Mouse (Mus musculus): ENCODE results near the gene BC025446. TPM values are rescaled to one million over a fixed set of nuclear protein-coding genes. Genes with fewer than 3 reads are reported as not detected.

The BC025446 gene
- not detected for polyA plus RNA-seq (2014; fragmentation: Illumina TruSeq; extraction: RNeasy Lipid Tissue Mini Kit (QIAGEN cat#74804); ENCODE audit: low read depth, low replicate concordance)

DNA sequence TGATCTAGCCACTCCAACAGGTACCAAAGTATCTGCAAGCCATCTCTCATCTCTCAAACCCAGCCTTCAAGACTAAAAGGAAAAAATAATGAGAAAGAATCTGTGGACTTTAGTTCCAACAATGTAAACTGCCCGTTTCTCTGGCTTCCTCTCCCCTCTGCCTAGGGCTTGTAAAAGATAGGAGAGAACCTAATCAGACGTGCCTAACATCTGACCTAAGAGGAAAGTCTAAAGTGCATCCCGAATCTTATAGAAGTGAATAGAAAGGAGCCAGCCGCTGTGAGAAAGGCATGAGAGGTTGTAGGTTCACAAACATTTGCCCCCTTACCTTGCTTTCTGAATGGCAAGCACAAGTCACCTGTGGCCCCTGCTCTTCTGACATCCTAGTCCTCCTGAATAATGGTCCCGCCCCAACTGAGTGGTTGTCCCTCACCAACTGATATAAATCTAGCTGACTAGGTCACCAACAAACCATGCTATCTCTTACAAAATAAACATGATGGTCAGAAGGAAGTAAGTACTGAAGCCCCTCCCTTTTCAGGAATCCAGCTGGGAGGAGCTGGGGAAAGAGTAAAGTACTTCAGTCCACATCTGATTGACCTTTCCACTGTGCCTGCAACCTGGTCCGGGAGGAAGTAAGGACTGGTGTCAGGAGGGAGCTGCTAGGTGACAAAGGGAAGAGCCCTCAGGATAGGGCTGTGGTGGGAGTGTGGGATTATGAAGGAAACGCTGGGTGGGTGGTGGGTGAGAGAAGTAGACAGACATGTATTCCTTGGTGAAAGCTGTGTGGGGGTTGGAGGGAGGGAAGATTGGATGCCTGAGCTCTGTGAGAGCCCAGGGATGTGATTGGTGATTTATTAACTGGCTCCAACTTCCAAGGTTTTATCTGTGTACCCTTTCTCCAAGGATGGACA, at the start of gene BC025446:
BC025446 (plus strand) TSS at position 599 of the 914 bp plus-strand sequence.

GRCm38 (mm10) chr15:75268121-75268520, 51.9 kb downstream of the BC025446 start, which contains the start of gene Ly6f:
Gene Ly6f (plus strand): TSS chr15:75268421.

Other genes with a start within 250 kb of the BC025446 start
- gene Ly6i, start 232.9 kb upstream of the BC025446 start, polyA plus RNA-seq (2014; fragmentation: Illumina TruSeq; extraction: RNeasy Lipid Tissue Mini Kit (QIAGEN cat#74804); ENCODE audit: low read depth, low replicate concordance) = not detected
- gene Ly6a, start 218.3 kb upstream of the BC025446 start, polyA plus RNA-seq (2014; fragmentation: Illumina TruSeq; extraction: RNeasy Lipid Tissue Mini Kit (QIAGEN cat#74804); ENCODE audit: low read depth, low replicate concordance) = 116 TPM
- gene Ly6c1, start 167.5 kb upstream of the BC025446 start, polyA plus RNA-seq (2014; fragmentation: Illumina TruSeq; extraction: RNeasy Lipid Tissue Mini Kit (QIAGEN cat#74804); ENCODE audit: low read depth, low replicate concordance) = 84.1 TPM
- gene Ly6c2, start 104.4 kb upstream of the BC025446 start, polyA plus RNA-seq (2014; fragmentation: Illumina TruSeq; extraction: RNeasy Lipid Tissue Mini Kit (QIAGEN cat#74804); ENCODE audit: low read depth, low replicate concordance) = 2.5 TPM
- gene Ly6g, start 61.1 kb upstream of the BC025446 start, polyA plus RNA-seq (2014; fragmentation: Illumina TruSeq; extraction: RNeasy Lipid Tissue Mini Kit (QIAGEN cat#74804); ENCODE audit: low read depth, low replicate concordance) = not detected
- not detected for gene Ly6f, start 52.0 kb downstream of the BC025446 start, polyA plus RNA-seq (2014; fragmentation: Illumina TruSeq; extraction: RNeasy Lipid Tissue Mini Kit (QIAGEN cat#74804); ENCODE audit: low read depth, low replicate concordance)

All from adrenal gland, adult 10 weeks (tissue).